Mouse (Mus musculus): ENCODE data around the gene Pm20d1. TPM values are rescaled to one million over a fixed set of nuclear protein-coding genes. Genes with fewer than 3 reads are reported as not detected.

Gene Pm20d1
- total and polyA plus RNA-seq, 2 experiments, result 35.5 to 62.0 TPM

DNA sequence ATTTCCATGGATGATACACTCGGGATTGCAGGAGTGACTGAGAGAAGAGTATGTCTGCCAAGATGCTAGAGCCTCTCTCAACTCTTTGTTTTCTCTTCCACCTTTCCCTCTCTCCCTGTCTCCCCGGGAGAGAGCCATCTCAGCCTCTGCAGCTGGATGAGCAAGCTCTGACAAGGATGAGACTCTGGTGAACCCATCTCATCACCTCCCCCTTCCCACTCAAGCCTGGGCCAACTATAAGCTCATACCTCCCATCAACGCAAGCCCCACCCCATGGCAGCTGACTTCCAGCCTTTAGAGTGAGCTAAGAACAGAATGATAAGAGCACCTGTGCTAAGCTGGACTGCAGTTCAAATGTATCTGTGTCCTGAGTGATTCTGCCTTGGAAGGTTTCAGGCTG is 27.9 kb upstream of the Pm20d1 start:
- H3K79me2 ChIP-seq (ENCODE audit: control insufficient read depth, insufficient read depth, low read length), result no peaks in the 10 kb centered on the region
- no peaks in the 10 kb centered on the region for H3K36me3 ChIP-seq (ENCODE audit: control insufficient read depth, insufficient read depth, low read length)
- TF ChIP-seq CTCF (IDR thresholded peaks at IDR 0.05; ENCODE audit: low read depth, low read length) (no peak), POLR2A (IDR thresholded peaks at IDR 0.05; ENCODE audit: extremely low read depth, insufficient read depth, low read length) (no peak)
- 65% methylated on average over 3 of the region's 3 CpGs for WGBS
- H3K27me3 ChIP-seq (ENCODE audit: control insufficient read depth, insufficient read depth, low read length), result no peaks in the 10 kb centered on the region
- H3K9ac ChIP-seq (ENCODE audit: low read depth, low read length), result no peak overlapping the region
- H3K27ac ChIP-seq (replicated peaks; ENCODE audit: insufficient read depth, low read depth, low read length), result no peak overlapping the region
- no peak overlapping the region for H3K4me3 ChIP-seq (ENCODE audit: insufficient read depth, low read depth, low read length)
- no peak for DNase-seq (ENCODE audit: extremely low read depth, low read depth, low spot score)
- H3K4me1 ChIP-seq (ENCODE audit: control insufficient read depth, insufficient read depth, low read length), result no peaks in the 10 kb centered on the region

GRCm38 (mm10) chr1:131770656-131771055 is 26.5 kb upstream of the Pm20d1 start:
- no peaks in the 10 kb centered on the region for H3K36me3 ChIP-seq (ENCODE audit: control insufficient read depth, insufficient read depth, low read length)
- WGBS, result 76% methylated on average over 4 of the region's 4 CpGs
- TF ChIP-seq CTCF (IDR thresholded peaks at IDR 0.05; ENCODE audit: low read depth, low read length), result no peak
- no peak for TF ChIP-seq POLR2A (IDR thresholded peaks at IDR 0.05; ENCODE audit: extremely low read depth, insufficient read depth, low read length)
- no peaks in the 10 kb centered on the region for H3K4me1 ChIP-seq (ENCODE audit: control insufficient read depth, insufficient read depth, low read length)
- H3K27ac ChIP-seq (replicated peaks; ENCODE audit: insufficient read depth, low read depth, low read length), result no peak overlapping the region
- H3K4me3 ChIP-seq (ENCODE audit: insufficient read depth, low read depth, low read length), result no peak overlapping the region
- no peaks in the 10 kb centered on the region for H3K27me3 ChIP-seq (ENCODE audit: control insufficient read depth, insufficient read depth, low read length)
- H3K79me2 ChIP-seq (ENCODE audit: control insufficient read depth, insufficient read depth, low read length), result no peaks in the 10 kb centered on the region
- DNase-seq (ENCODE audit: extremely low read depth, low read depth, low spot score), result peak; percentile 81
- no peak overlapping the region for H3K9ac ChIP-seq (ENCODE audit: low read depth, low read length)

DNA sequence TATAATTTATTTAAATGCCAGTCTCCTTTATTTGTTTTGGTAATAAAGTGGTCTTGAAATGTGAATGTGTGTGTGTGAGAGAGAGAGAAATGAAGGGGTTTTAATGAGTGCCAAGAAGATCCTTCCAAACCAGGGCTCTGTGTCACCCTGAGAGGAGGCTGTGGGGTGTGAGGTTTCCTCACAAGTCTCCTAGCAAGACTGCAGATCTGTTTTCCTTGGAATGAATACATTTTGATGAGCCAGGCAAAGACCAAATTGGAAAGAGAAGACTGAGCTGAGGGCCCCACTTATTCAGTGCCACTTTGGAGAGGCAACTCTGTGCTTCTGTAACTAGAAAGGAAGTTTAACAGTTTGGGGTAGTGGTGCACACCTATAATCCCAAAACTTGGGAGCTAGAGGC is 25.7 kb upstream of the Pm20d1 start:
- no peaks in the 10 kb centered on the region for H3K4me1 ChIP-seq (ENCODE audit: control insufficient read depth, insufficient read depth, low read length)
- TF ChIP-seq POLR2A (IDR thresholded peaks at IDR 0.05; ENCODE audit: extremely low read depth, insufficient read depth, low read length), result no peak
- H3K4me3 ChIP-seq (ENCODE audit: insufficient read depth, low read depth, low read length), result no peak overlapping the region
- H3K27me3 ChIP-seq (ENCODE audit: control insufficient read depth, insufficient read depth, low read length), result no peaks in the 10 kb centered on the region
- no peak overlapping the region for H3K9ac ChIP-seq (ENCODE audit: low read depth, low read length)
- no peaks in the 10 kb centered on the region for H3K79me2 ChIP-seq (ENCODE audit: control insufficient read depth, insufficient read depth, low read length)
- H3K27ac ChIP-seq (replicated peaks; ENCODE audit: insufficient read depth, low read depth, low read length), result no peak overlapping the region
- no peak for DNase-seq (ENCODE audit: extremely low read depth, low read depth, low spot score)
- no peaks in the 10 kb centered on the region for H3K36me3 ChIP-seq (ENCODE audit: control insufficient read depth, insufficient read depth, low read length)

- H3K4me3 ChIP-seq (ENCODE audit: insufficient read depth, low read depth, low read length), result no peak overlapping the region
- H3K27ac ChIP-seq (replicated peaks; ENCODE audit: insufficient read depth, low read depth, low read length), result no peak overlapping the region
- H3K27me3 ChIP-seq (ENCODE audit: control insufficient read depth, insufficient read depth, low read length), result no peaks in the 10 kb centered on the region
- H3K79me2 ChIP-seq (ENCODE audit: control insufficient read depth, insufficient read depth, low read length), result no peaks in the 10 kb centered on the region; the same call in 1 of the 2 replicates
- H3K4me1 ChIP-seq (ENCODE audit: control insufficient read depth, insufficient read depth, low read length), result peaks cover 8% of the 10 kb centered on the region
- TF ChIP-seq POLR2A (IDR thresholded peaks at IDR 0.05; ENCODE audit: extremely low read depth, insufficient read depth, low read length), result no peak
- TF ChIP-seq CTCF (IDR thresholded peaks at IDR 0.05; ENCODE audit: low read depth, low read length), result no peak
- H3K36me3 ChIP-seq (ENCODE audit: control insufficient read depth, insufficient read depth, low read length), result peaks cover 2% of the 10 kb centered on the region; the same call in 1 of the 2 replicates
- no peak overlapping the region for H3K9ac ChIP-seq (ENCODE audit: low read depth, low read length)
- DNase-seq (ENCODE audit: extremely low read depth, low read depth, low spot score), result no peak
- 86% methylated on average over 3 of the region's 3 CpGs for WGBS
These were observed 2.6 kb upstream of the Pm20d1 start for GRCm38 (mm10) chr1:131794591-131794990.

GRCm38 (mm10) chr1:131795171-131795570 is 2.0 kb upstream of the Pm20d1 start:
- 58% methylated on average over 3 of the region's 3 CpGs for WGBS
- Histone ChIP-seq H3K36me3 (ENCODE audit: control insufficient read depth, insufficient read depth, low read length) (peaks cover 2% of the 10 kb centered on the region; the same call in 1 of the 2 replicates), H3K27me3 (ENCODE audit: control insufficient read depth, insufficient read depth, low read length) (no peaks in the 10 kb centered on the region), H3K79me2 (ENCODE audit: control insufficient read depth, insufficient read depth, low read length) (no peaks in the 10 kb centered on the region; the same call in 1 of the 2 replicates), H3K27ac (replicated peaks; ENCODE audit: insufficient read depth, low read depth, low read length) (peak overlapping the region; percentile 3; the same call in 1 of the 2 replicates), H3K4me1 (ENCODE audit: control insufficient read depth, insufficient read depth, low read length) (peaks cover 8% of the 10 kb centered on the region), H3K4me3 (ENCODE audit: insufficient read depth, low read depth, low read length) (no peak overlapping the region), H3K9ac (ENCODE audit: low read depth, low read length) (no peak overlapping the region)
- DNase-seq (ENCODE audit: extremely low read depth, low read depth, low spot score), result peak; percentile 87
- TF ChIP-seq POLR2A (IDR thresholded peaks at IDR 0.05; ENCODE audit: extremely low read depth, insufficient read depth, low read length) (no peak), CTCF (IDR thresholded peaks at IDR 0.05; ENCODE audit: low read depth, low read length) (no peak)

DNA sequence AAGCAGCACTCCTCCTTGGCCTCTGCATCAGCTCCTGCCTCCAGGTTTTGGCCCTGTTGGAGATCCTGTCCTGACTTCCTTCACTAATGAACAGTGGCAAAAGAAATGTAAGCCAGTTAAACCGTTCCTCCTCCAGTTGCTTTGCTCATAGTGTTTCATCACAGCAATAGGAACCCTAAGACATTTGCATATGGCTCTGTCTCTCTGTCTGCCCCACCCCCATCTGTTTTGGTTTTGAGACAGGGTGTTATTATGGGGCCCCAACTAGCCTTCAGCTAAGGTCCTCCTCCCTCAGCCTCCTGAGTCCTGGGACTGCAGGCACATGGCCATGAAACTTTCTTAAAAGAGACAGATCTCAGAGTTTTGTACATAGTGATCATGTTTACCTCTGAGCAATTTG is 2.8 kb downstream of the Pm20d1 start:
- peaks cover 8% of the 10 kb centered on the region for H3K4me1 ChIP-seq (ENCODE audit: control insufficient read depth, insufficient read depth, low read length)

More for the DNA sequence above, 2.8 kb downstream of the Pm20d1 start:
- DNase-seq (ENCODE audit: extremely low read depth, low read depth, low spot score), result no peak
- H3K36me3 ChIP-seq (ENCODE audit: control insufficient read depth, insufficient read depth, low read length), result peaks cover 30% of the 10 kb centered on the region
- TF ChIP-seq CTCF (IDR thresholded peaks at IDR 0.05; ENCODE audit: low read depth, low read length) (no peak), POLR2A (IDR thresholded peaks at IDR 0.05; ENCODE audit: extremely low read depth, insufficient read depth, low read length) (no peak)
- H3K9ac ChIP-seq (ENCODE audit: low read depth, low read length), result no peak overlapping the region
- no peak overlapping the region for H3K4me3 ChIP-seq (ENCODE audit: insufficient read depth, low read depth, low read length)
- 64% methylated on average over 1 of the region's 1 CpGs for WGBS
- no peaks in the 10 kb centered on the region; the same call in 1 of the 2 replicates for H3K79me2 ChIP-seq (ENCODE audit: control insufficient read depth, insufficient read depth, low read length)
- H3K27me3 ChIP-seq (ENCODE audit: control insufficient read depth, insufficient read depth, low read length), result no peaks in the 10 kb centered on the region
- no peak overlapping the region for H3K27ac ChIP-seq (replicated peaks; ENCODE audit: insufficient read depth, low read depth, low read length)
